Mouse (Mus musculus) c-Kit-positive CD71-negative TER-119-negative erythroid progenitor cells, embryonic 14.5 days (primary cell): Measurements from ENCODE around the gene Ybx3.

ENCODE experiments used
- DNase-seq: peaks from one replicate; pipeline ENCODE4 v3.0.0-alpha.2; 2013; ENCODE audit warnings: low read depth

Ybx3 gene

DNA sequence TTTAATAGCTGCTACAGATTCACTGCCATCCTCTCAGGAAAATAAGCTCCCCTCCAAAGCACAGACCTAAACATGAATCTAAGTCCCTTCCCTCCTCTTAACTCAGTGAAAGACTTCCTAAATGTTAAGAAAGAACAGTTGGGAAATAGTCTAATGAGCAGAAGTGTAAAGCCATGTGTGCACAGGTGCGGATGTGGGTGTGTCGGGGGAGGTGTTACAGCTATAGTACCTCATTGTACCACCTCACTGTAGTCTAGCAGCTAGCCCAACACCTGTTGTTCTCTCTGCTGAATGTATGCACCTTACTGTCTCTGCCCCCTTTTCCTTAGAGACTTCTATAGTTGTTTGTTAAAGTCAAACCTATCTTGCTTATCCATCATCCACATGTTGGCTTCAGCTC lies 61.2 kb downstream of the Ybx3 start:
- no peak for DNase-seq

DNA sequence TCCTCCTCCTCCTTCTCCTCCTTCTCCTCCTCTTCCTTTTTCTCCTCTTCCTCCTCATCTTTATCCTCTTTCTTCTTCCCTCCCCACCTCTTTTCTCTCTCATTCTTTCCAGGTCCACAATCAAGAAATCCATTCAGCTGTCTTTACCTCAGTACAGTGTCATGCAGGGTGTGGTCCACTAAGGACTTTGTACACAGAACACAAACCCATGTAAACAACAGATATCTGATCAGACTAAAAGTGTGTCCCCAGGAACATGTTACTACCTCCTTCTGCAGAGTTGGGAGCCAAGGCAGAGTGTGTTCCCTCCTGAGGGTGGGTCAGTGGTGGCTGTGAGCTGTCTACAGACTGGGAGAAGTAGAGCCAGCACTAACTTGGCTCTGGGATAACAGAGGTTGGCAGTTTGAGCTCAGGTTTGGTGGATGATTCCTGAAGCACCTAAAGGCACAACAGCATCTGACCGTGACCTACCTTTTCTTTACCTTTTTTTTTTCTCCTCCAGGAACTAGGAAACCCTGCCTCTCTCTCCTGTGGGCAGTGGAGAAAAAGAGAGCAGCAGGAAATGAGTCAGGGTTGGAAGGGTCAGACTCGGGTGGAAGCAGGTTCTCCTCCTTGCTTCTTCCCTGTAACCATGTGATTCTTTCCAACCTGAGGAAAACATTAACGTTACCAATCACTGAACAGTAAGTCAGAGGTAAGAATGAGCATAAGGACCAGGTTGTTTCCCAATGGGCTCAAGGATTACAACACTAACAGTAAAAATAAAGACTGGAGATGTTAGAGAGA lies 66.2 kb downstream of the Ybx3 start:
- no peak for DNase-seq

DNA sequence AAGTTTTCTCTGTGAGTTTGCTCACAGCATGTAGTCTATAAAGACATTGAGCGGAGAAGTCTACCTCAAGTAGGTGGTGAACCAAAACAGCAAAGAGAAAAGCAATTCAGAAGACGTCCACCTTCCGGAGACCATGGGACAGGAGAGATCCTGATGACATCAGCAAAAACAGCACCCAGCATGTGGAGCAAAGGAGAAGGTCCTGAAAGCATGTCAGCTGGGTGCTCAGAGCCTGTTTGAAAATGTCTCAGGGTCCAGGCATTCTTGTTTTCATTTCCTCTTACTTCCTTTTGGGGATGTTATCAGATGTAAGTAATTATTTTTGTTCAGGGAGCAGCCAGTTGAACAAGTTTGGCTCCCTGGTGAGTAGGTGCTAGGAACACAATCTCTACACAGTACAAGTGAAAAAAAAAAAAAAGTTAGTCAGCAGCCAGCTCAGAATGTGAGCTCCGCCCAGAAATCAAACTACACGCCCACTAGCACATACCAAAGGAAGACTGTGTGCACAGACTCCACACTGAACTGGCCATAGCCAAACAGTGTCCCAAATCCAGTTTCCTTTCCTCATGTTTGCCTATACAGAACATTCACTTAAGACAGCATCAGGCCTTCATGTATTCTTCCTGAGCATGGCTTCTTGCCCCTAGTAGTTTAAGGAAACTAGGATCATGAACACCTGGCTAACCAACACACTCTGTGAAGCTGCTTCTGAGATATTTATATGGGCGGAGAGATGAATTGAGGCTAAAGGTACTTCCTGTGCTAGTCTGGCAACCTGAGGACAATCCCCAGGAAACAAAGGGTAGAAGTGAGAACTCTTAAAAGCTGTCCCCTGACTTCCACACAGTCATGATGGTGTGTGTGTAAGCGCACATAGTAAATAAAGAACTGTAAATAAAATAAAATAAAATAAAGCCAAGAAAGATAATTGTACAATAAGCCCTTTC lies 71.8 kb downstream of the Ybx3 start:
- DNase-seq, result no peak
